Mouse (Mus musculus) embryonic fibroblast, embryonic 13.5 days (primary cell): Measurements from ENCODE around the gene Ficd. TPM values are rescaled to one million over a fixed set of nuclear protein-coding genes. Genes with fewer than 3 reads are reported as not detected.

Experiments used
- H3K27ac ChIP-seq: 2 replicates; pipeline ENCODE4 v1.5.1; 2012; ENCODE audit warnings: low read length, control low read depth, inconsistent platforms; ENCODE audit not compliant: insufficient read depth
- H3K4me1 ChIP-seq: 2 replicates; pipeline ENCODE4 v1.6.1; 2011; ENCODE audit warnings: low read length; ENCODE audit not compliant: control insufficient read depth, insufficient read depth
- H3K4me3 ChIP-seq: 2 replicates; pipeline ENCODE4 v1.5.1; 2011; ENCODE audit warnings: mild to moderate bottlenecking, control low read depth, low read length; ENCODE audit not compliant: insufficient read depth
- CTCF ChIP-seq: IDR thresholded peaks from 2 replicates; pipeline ENCODE4 v1.5.1; 2011; ENCODE audit warnings: mild to moderate bottlenecking, control low read depth, low read length, moderate library complexity, borderline replicate concordance; ENCODE audit not compliant: insufficient read depth
- POLR2A ChIP-seq: IDR thresholded peaks from 2 replicates; pipeline ENCODE4 v1.6.1; 2011; ENCODE audit warnings: low read depth, mild to moderate bottlenecking, control low read depth, low read length, moderate library complexity
- polyA plus RNA-seq: library from polyadenylated mRNA; stranded (reverse); fragments of >200 nt; gene quantifications from 2 replicates; pipeline ENCODE4 v1.2.4, GENCODE M21; 2011; ENCODE audit warnings: low read depth; ENCODE audit not compliant: missing spikeins, insufficient read length

Ficd gene
- polyA plus RNA-seq, 1 experiment = 6.0 TPM

GRCm38 (mm10) chr5:113747629-113748028, 12.0 kb downstream of the Ficd start:
- H3K4me1 ChIP-seq = no peaks in the 10 kb centered on the region
- no peak overlapping the region for H3K4me3 ChIP-seq
- no peak overlapping the region for H3K27ac ChIP-seq
- TF ChIP-seq CTCF = peak; percentile 12; the same call in 1 of the 2 replicates
- TF ChIP-seq POLR2A = no peak

GRCm38 (mm10) chr5:113748556-113749331, 13.1 kb downstream of the Ficd start:
- Histone ChIP-seq H3K27ac (no peak overlapping the region), H3K4me3 (no peak overlapping the region), H3K4me1 (no peaks in the 10 kb centered on the region)
- TF ChIP-seq CTCF (no peak), POLR2A (no peak)

GRCm38 (mm10) chr5:113751521-113752157, 16.0 kb downstream of the Ficd start:
- no peaks in the 10 kb centered on the region for H3K4me1 ChIP-seq
- TF ChIP-seq POLR2A (no peak), CTCF (no peak)
- H3K27ac ChIP-seq = no peak overlapping the region

GRCm38 (mm10) chr5:113755347-113756030, 19.9 kb downstream of the Ficd start:
- Histone ChIP-seq H3K4me1 (no peaks in the 10 kb centered on the region), H3K27ac (no peak overlapping the region), H3K4me3 (no peak overlapping the region)
- TF ChIP-seq CTCF = no peak
- TF ChIP-seq POLR2A = no peak

More at GRCm38 (mm10) chr5:113751521-113752157, 16.0 kb downstream of the Ficd start:
- H3K4me3 ChIP-seq = no peak overlapping the region

DNA sequence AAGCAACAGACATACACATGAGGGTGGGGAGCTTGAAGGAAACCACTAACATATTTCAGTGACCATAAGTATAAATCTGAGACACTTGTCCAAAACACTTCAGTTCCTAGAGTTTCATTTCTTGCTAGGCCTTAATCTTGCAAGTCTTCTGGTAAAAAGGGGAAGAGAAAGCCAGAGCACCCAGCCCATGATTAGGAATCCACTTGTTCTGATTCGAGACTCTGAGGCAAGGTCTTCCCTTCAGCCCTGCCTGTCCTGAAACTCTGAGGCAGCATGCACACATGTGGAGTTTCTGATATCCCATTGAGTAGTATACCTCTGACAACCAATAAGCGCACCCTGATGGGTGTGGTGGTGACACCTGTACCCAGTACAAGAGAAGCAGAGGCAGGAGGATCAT, 26.0 kb downstream of the Ficd start:
- Histone ChIP-seq H3K4me1 (no peaks in the 10 kb centered on the region), H3K4me3 (no peak overlapping the region), H3K27ac (no peak overlapping the region)
- no peak for TF ChIP-seq CTCF
- no peak for TF ChIP-seq POLR2A

GRCm38 (mm10) chr5:113764426-113764825, 28.8 kb downstream of the Ficd start:
- no peaks in the 10 kb centered on the region for H3K4me1 ChIP-seq
- no peak overlapping the region for H3K27ac ChIP-seq
- TF ChIP-seq POLR2A (no peak), CTCF (no peak)
- no peak overlapping the region for H3K4me3 ChIP-seq

DNA sequence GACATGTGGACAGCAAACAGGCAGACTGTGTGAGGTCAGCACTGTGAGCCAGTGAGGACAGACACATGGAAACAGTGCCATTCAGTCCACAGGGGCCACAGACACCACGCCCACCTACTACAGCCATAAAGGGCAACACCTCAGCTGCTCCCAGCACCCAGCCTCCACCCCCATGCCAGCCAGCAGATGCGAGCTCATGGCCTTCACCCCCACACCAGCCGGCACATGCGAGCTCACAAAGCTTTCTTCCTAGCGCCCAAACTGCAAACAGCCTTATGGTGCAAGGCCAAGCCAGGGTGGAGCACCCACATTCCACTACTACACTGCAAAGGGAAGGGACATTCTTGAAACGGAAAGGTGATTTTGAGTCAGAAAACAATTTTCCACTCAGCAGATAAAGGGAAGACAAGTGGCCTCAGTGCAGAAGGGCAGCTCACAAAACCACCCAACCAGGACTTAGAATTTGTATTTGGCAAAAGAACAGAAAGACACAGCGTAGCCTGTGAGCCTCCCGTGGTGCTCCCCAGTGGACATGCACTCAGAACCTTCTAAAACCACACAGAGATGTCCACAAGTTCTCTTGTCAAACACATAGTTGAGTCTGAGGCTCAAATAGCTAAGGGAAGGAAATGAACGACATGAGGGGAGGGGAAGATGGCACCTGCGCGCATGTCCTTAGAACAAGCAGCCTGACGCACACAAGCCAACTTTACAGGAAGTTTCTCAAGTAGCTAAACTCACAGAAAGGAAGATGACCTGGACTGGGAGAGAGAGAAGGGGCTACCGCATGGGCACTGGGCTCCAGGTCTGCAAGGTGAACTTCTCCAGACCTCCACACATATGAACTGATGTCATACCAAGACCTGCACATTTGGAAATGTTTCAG, 30.3 kb downstream of the Ficd start:
- TF ChIP-seq POLR2A (no peak), CTCF (no peak)
- Histone ChIP-seq H3K4me3 (no peak overlapping the region), H3K4me1 (peaks cover 2% of the 10 kb centered on the region; the same call in 1 of the 2 replicates), H3K27ac (no peak overlapping the region)

DNA sequence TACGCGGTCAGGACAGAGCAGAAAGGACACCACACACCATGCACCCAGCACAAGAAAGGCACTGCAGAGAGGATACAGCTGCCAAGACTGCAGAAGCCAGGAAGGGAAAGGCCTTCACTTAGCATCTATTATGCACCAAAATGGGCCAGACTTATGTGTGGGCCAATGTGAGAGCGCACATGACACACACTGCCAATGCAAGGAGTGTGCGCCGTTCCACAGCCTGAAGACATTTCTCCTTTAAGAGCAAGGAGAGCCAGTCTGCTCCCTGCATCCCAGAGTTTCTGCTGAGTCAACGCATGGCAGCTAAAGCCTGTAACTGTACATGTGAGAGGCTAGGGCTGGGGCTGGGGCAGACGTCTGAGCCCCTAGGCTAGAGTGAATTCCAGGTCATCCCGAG, 33.2 kb downstream of the Ficd start:
- Histone ChIP-seq H3K27ac (no peak overlapping the region), H3K4me1 (peaks cover 2% of the 10 kb centered on the region; the same call in 1 of the 2 replicates), H3K4me3 (no peak overlapping the region)
- TF ChIP-seq POLR2A (no peak), CTCF (no peak)
